Mouse (Mus musculus): ENCODE measurements at regions not wholly inside any gene's neighbourhood (a gene's known extent, or its start where the extent isn't known, plus 50 kb on each side); places are given as distances from the start of the nearest gene placed in this dataset.
A peak's percentile ranks its signal among the peaks of the same experiment; 100 is the strongest.

GRCm38 (mm10) chr4:35571541-35572447 lies 345.8 kb upstream of the C9orf72 start:
- TF ChIP-seq HCFC1 (IDR thresholded peaks at IDR 0.05; ENCODE audit: borderline replicate concordance, insufficient read depth, low read length) (no peak), CHD2 (IDR thresholded peaks at IDR 0.05; ENCODE audit: low read depth, low read length) (no peak), ZC3H11A (IDR thresholded peaks at IDR 0.05; ENCODE audit: borderline replicate concordance, low read depth, low read length) (no peak), MAFK (IDR thresholded peaks at IDR 0.05; ENCODE audit: insufficient read depth, low read depth, low read length) (no peak), ZNF384 (IDR thresholded peaks at IDR 0.05; ENCODE audit: low read depth, low read length) (no peak)
- Histone ChIP-seq H3K9ac (ENCODE audit: insufficient read depth, low read depth, low read length, poor library complexity, severe bottlenecking) (no peak overlapping the region), H3K4me3 (ENCODE audit: insufficient read depth in 1 of 2, low read depth in 1 of 2, low read length in 2 of 2, poor library complexity in 1 of 2, severe bottlenecking in 1 of 2) (peak overlapping the region; percentile 3 to 14; a peak in 1 of 4 replicates), H3K9me3 (ENCODE audit: control insufficient read depth, insufficient read depth, low read depth, low read length) (no peaks in the 10 kb centered on the region), H3K4me1 (ENCODE audit: control insufficient read depth in 2 of 2, insufficient read depth in 2 of 2, low read length in 2 of 2, poor library complexity in 1 of 2) (no peaks in the 10 kb centered on the region), H3K27ac (ENCODE audit: insufficient read depth, low read depth, low read length, poor library complexity, severe bottlenecking) (no peak overlapping the region), H3K36me3 (ENCODE audit: control insufficient read depth, insufficient read depth, low read length, poor library complexity, severe bottlenecking) (no peaks in the 10 kb centered on the region)
- in situ Hi-C loops (cut with MboI; ENCODE audit: low sequenced_read_pairs in 2 of 2, unreplicated experiment in 2 of 2), result no loop called here
- DNase-seq (ENCODE audit: low read depth, low spot score), result no peak

- Histone ChIP-seq H3K9ac (ENCODE audit: insufficient read depth, low read depth, low read length, poor library complexity, severe bottlenecking) (no peak overlapping the region), H3K27ac (ENCODE audit: insufficient read depth, low read depth, low read length, poor library complexity, severe bottlenecking) (no peak overlapping the region), H3K4me3 (ENCODE audit: insufficient read depth in 1 of 2, low read depth in 1 of 2, low read length in 2 of 2, poor library complexity in 1 of 2, severe bottlenecking in 1 of 2) (no peak overlapping the region), H3K4me1 (ENCODE audit: control insufficient read depth in 2 of 2, insufficient read depth in 2 of 2, low read length in 2 of 2, poor library complexity in 1 of 2) (no peaks in the 10 kb centered on the region), H3K36me3 (ENCODE audit: control insufficient read depth, insufficient read depth, low read length, poor library complexity, severe bottlenecking) (no peaks in the 10 kb centered on the region), H3K9me3 (ENCODE audit: control insufficient read depth, insufficient read depth, low read depth, low read length) (no peaks in the 10 kb centered on the region)
- in situ Hi-C loops (cut with MboI; ENCODE audit: low sequenced_read_pairs in 2 of 2, unreplicated experiment in 2 of 2), result no loop called here
- DNase-seq (ENCODE audit: low read depth, low spot score), result no peak
- no peak for TF ChIP-seq MAFK (IDR thresholded peaks at IDR 0.05; ENCODE audit: insufficient read depth, low read depth, low read length)
- TF ChIP-seq HCFC1 (IDR thresholded peaks at IDR 0.05; ENCODE audit: borderline replicate concordance, insufficient read depth, low read length), result no peak
- no peak for TF ChIP-seq ZNF384 (IDR thresholded peaks at IDR 0.05; ENCODE audit: low read depth, low read length)
- no peak for TF ChIP-seq CHD2 (IDR thresholded peaks at IDR 0.05; ENCODE audit: low read depth, low read length)
- no peak for TF ChIP-seq ZC3H11A (IDR thresholded peaks at IDR 0.05; ENCODE audit: borderline replicate concordance, low read depth, low read length)
Observed at GRCm38 (mm10) chr4:35561303-35561702, 335.3 kb upstream of the C9orf72 start.

GRCm38 (mm10) chr4:35560004-35560403 lies 334.0 kb upstream of the C9orf72 start:
- in situ Hi-C loops (cut with MboI; ENCODE audit: low sequenced_read_pairs in 2 of 2, unreplicated experiment in 2 of 2), result no loop called here
- TF ChIP-seq ZNF384 (IDR thresholded peaks at IDR 0.05; ENCODE audit: low read depth, low read length) (no peak), ZC3H11A (IDR thresholded peaks at IDR 0.05; ENCODE audit: borderline replicate concordance, low read depth, low read length) (no peak), MAFK (IDR thresholded peaks at IDR 0.05; ENCODE audit: insufficient read depth, low read depth, low read length) (no peak), HCFC1 (IDR thresholded peaks at IDR 0.05; ENCODE audit: borderline replicate concordance, insufficient read depth, low read length) (no peak), CHD2 (IDR thresholded peaks at IDR 0.05; ENCODE audit: low read depth, low read length) (no peak)
- H3K9ac ChIP-seq (ENCODE audit: insufficient read depth, low read depth, low read length, poor library complexity, severe bottlenecking), result no peak overlapping the region
- no peak for DNase-seq (ENCODE audit: low read depth, low spot score)
- H3K27ac ChIP-seq (ENCODE audit: insufficient read depth, low read depth, low read length, poor library complexity, severe bottlenecking), result no peak overlapping the region
- H3K4me1 ChIP-seq (ENCODE audit: control insufficient read depth in 2 of 2, insufficient read depth in 2 of 2, low read length in 2 of 2, poor library complexity in 1 of 2), result no peaks in the 10 kb centered on the region
- H3K4me3 ChIP-seq (ENCODE audit: insufficient read depth in 1 of 2, low read depth in 1 of 2, low read length in 2 of 2, poor library complexity in 1 of 2, severe bottlenecking in 1 of 2), result no peak overlapping the region
- H3K36me3 ChIP-seq (ENCODE audit: control insufficient read depth, insufficient read depth, low read length, poor library complexity, severe bottlenecking), result no peaks in the 10 kb centered on the region
- H3K9me3 ChIP-seq (ENCODE audit: control insufficient read depth, insufficient read depth, low read depth, low read length), result no peaks in the 10 kb centered on the region

GRCm38 (mm10) chr4:35553309-35553708 lies 327.3 kb upstream of the C9orf72 start:
- in situ Hi-C loops (cut with MboI; ENCODE audit: low sequenced_read_pairs in 2 of 2, unreplicated experiment in 2 of 2), result no loop called here
- TF ChIP-seq CHD2 (IDR thresholded peaks at IDR 0.05; ENCODE audit: low read depth, low read length) (no peak), ZC3H11A (IDR thresholded peaks at IDR 0.05; ENCODE audit: borderline replicate concordance, low read depth, low read length) (no peak), HCFC1 (IDR thresholded peaks at IDR 0.05; ENCODE audit: borderline replicate concordance, insufficient read depth, low read length) (no peak), MAFK (IDR thresholded peaks at IDR 0.05; ENCODE audit: insufficient read depth, low read depth, low read length) (no peak), ZNF384 (IDR thresholded peaks at IDR 0.05; ENCODE audit: low read depth, low read length) (no peak)
- no peaks in the 10 kb centered on the region for H3K4me1 ChIP-seq (ENCODE audit: control insufficient read depth in 2 of 2, insufficient read depth in 2 of 2, low read length in 2 of 2, poor library complexity in 1 of 2)
- no peak for DNase-seq (ENCODE audit: low read depth, low spot score)
- no peak overlapping the region for H3K27ac ChIP-seq (ENCODE audit: insufficient read depth, low read depth, low read length, poor library complexity, severe bottlenecking)
- H3K4me3 ChIP-seq (ENCODE audit: insufficient read depth in 1 of 2, low read depth in 1 of 2, low read length in 2 of 2, poor library complexity in 1 of 2, severe bottlenecking in 1 of 2), result no peak overlapping the region
- H3K9ac ChIP-seq (ENCODE audit: insufficient read depth, low read depth, low read length, poor library complexity, severe bottlenecking), result no peak overlapping the region
- no peaks in the 10 kb centered on the region for H3K36me3 ChIP-seq (ENCODE audit: control insufficient read depth, insufficient read depth, low read length, poor library complexity, severe bottlenecking)
- no peaks in the 10 kb centered on the region for H3K9me3 ChIP-seq (ENCODE audit: control insufficient read depth, insufficient read depth, low read depth, low read length)
